Mouse (Mus musculus): ENCODE results near the gene Dnajc17.

The Dnajc17 gene

GRCm38 (mm10) chr2:119156681-119157572 lies 51.7 kb downstream of the Dnajc17 start, which contains the start of gene Rmdn3:
TSS of gene Rmdn3 (minus strand) at chr2:119157034.
- peak; percentile 94 for DNase-seq

DNA sequence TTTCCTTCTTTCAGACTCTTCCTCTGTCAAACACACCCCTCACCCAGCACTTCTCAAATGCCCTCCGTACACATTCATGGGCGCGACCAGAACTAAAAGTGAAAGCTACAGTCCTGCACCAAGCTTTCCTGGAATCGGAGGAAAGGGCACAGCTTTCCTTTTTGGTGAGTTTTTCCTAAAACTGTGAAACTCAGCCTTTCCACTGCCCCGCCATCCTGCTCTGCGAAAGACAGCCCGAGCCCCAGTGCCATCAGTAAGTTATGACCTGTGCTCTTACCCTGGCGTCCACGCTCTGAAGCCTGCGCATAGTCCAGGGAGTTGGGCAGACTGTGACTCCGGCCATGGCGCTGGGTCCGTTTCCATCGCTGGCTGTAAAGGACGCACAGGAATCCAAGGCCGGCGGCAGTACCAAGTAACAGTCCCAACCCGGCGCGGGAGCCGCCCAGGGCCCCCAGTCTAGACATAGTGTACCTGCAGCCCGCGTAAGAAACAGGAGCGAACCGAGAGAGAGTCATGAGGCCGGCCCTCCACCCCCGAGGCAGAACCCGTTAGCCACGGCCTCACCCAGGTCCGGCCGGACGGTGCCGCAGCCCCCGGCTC lies 52.4 kb downstream of the Dnajc17 start:
- DNase-seq = no peak

DNA sequence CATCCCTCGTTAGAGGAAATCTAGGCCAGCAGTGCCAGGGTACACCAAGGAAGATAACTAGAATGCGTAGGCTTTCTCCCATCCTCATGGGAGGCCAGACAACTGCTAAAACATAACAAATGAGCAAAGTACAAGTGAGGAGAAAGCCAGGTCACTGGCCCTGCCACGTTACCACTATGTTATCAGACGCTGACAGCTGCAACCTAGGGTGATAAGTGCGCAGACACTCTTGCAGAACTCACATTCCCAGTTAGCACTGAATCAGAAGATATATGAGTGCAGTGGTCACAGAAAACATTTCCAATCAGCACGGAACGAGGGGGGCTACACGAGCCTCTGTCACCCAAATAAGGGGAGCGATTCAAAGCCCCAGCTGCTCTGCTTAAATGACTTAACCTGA lies 53.2 kb downstream of the Dnajc17 start:
- no peak for DNase-seq

DNA sequence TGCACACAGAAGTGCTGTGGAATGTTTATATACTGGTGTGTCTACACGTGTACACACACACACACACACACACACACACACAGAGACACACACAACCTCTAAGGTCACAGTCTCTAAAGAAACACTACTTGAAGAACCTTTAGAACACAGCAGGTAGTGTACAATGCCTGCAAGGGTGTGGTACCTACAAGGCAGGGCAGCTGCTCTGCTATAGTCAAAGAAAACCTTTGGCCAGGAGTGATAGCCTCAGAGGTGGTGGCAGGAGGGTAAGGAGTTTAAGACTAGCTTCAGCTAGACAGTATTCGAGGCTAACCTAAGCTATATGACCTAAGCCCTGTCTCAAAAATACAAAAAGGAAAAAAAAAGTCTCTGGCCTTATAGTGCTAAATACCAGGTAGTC lies 53.9 kb downstream of the Dnajc17 start:
- no peak for DNase-seq

DNA sequence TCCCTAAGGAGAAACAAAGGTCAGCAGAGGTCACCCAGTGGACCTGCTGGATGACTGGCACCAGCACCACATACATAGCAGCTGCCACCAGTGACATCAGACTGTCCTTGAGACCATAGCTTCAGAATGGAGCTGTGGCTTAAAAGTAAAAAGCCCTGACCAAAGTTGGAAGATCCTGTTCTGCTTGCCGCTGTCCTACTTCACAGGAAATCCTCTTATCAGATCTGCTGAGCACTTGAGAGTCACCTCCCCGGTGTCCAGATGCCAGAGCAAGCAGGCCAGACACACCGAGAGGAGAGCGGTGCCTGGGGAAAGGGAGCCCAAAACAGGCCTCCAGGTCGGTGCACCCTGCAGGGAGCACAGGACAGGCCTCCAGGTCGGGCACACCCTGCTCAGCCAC lies 56.3 kb downstream of the Dnajc17 start:
- DNase-seq = no peak

DNA sequence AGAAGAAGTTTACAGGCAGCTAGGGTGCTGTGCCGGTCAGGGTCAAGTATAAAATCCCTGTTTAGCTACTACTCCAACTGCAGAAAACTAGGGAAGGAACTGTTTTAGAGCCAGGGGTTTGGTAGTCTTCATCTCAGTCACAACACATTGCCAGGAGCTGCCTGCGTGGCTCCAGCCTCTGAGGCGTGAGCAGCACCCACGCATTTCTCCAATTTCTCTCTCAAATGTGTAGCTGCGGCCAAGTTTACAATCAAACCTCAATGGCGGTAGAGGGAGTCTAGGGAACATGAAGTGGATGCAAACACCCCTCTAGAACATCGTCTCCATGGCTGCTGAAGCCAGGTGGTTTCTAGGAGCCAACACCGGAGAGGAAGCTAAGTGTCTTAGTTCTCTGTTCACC lies 60.8 kb downstream of the Dnajc17 start:
- no peak for DNase-seq

- no peak for DNase-seq
Measured at GRCm38 (mm10) chr2:119147160-119147678, 61.4 kb downstream of the Dnajc17 start.

DNA sequence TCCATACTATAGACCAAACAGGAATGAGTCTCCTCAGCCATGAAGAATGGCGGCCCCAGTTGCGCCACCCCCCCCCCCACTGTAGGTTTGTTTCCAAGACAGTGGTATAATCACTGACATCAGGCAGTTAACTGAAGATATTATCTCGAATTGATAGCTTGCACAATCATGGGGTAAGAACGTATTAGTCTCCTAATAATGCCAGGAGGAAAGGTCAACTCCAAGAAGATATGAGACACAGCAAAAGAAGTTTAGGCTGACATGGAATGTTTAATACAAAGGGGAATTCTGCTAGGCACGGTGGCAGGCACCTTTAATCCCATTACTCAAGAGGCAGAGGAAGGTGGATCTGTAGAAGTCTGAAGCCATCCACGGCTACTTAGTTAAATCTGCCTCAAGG lies 62.2 kb downstream of the Dnajc17 start:
- no peak for DNase-seq

DNA sequence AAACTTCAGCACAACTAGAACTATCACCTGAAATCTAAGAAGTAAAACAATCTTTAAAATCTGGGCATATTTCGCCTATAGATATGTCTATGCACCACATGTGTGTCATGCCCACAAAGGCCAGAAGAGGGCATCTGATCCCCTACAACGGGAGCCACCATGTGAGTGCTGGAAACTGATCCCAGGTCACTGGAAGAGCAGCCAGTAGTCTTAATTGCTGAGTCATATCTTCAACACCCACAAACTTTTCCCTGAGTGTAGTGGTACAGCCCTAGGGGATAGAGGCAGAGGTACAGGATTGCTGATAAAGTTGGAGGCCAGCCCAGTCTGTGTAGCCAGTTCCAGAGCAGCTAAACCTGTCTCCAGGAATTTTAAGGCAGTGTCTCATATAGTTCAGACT lies 63.4 kb downstream of the Dnajc17 start:
- DNase-seq = peak; percentile 14

DNA sequence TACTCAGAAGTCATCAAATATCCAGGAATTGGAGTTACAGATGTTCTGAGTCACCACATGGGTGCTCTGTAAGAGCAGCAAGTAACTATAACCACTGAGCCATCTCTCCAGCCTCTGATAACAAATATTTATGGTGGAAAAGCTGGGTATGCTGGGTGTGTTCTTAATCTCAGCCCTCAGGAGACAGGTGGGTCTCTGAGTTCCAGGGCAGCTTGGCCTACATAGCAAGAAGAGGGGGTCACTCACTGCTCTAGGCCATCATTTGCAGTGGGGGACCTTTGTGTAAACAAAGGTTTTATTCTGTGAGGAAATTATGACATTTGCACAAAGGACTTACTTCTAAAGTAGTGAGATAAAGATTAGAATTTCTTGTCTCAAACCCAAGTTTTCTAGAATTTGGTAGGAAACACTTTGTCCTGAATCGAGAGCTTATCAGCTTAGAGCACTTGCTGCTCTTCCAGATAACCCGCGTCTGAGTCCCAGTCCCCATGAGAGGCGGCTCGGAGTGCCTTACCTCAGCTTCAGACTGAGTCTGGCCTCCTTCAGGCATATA lies 72.2 kb downstream of the Dnajc17 start:
- DNase-seq = no peak

Data from thymus, postnatal 25 days (tissue).